Mouse (Mus musculus) megakaryocyte, embryonic 14.5 days (primary cell): ENCODE measurements around the gene Usp54.

Source experiments
- FLI1 ChIP-seq: IDR thresholded peaks from 2 replicates; pipeline ENCODE4 v1.6.1; 2012; ENCODE audit warnings: low read length, inconsistent platforms, mixed read lengths
- GATA1 ChIP-seq: IDR thresholded peaks from 3 replicates; pipeline ENCODE4 v1.6.1; 2012; ENCODE audit warnings: mixed read lengths, low read length, inconsistent platforms, borderline replicate concordance

- TF ChIP-seq GATA1 (no peak), FLI1 (no peak)
Observed at GRCm38 (mm10) chr14:20544467-20545411, 96.1 kb downstream of the Usp54 start.
